Mouse (Mus musculus): ENCODE measurements at regions not wholly inside any gene's neighbourhood (a gene's known extent, or its start where the extent isn't known, plus 50 kb on each side); places are given as distances from the start of the nearest gene placed in this dataset.

DNA sequence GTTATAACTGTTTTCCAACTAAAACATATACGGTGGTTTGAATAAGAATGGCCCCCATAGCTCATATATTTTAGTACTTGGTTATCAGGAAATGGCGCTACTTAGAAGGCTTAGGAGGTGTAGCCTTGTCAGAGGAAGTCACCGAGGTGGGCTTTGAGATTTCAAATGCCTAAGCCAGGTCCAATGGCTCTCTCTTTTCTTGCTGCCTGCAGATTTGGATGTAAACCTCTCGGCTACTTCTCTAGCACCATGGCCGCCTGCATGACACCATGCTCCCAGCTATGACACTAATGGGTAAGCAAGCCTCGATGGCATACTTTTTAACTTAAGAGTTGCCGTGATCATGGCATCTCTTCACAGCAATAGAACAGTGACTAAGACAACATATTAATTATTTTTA is 169.5 kb upstream of the Ppp2r3a start:
- TF ChIP-seq CTCF (IDR thresholded peaks at IDR 0.05; ENCODE audit: borderline replicate concordance, control insufficient read depth, extremely low read depth, insufficient read depth, low read length, poor library complexity) = no peak
- no peak for TF ChIP-seq POLR2A (IDR thresholded peaks at IDR 0.05; ENCODE audit: control insufficient read depth, extremely low read depth, insufficient read depth, low read length, poor library complexity)

Data from thymus, adult 2 months (tissue).